Mouse (Mus musculus): Measurements from ENCODE around the gene Zfpm1. TPM values are rescaled to one million over a fixed set of nuclear protein-coding genes. Genes with fewer than 3 reads are reported as not detected.
"Not testable (repeated sequence)": the region's sequence is repeated elsewhere in the genome, so short reads cannot be mapped to it uniquely, and the experiment has no call there.

Gene Zfpm1
- total RNA-seq, 4 experiments from 2014 or later = 18.1 to 23.2 (median 21.3) TPM

DNA sequence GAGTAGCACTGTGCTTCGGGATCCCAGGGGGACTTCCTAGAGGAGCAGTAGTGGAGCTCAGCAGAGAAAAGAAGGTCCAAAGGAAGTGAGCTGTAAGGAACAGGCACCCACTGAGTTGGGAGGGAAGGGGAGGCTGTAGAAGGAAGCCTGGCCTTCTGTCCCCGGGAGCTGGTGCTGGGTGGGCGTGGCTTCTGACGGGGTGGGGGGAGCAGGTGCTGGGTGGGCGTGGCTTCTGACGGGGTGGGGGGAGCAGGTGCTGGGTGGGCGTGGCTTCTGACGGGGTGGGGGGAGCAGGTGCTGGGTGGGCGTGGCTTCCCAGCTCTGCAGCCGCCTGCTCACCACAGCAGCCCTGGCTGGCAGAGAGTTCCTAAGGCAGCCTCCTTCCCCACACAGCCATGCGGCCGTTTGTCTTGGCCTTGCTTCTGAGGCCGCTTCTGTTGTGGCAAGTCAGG lies 42.0 kb downstream of the Zfpm1 start:
- DNase-seq (ENCODE audit: low spot score) = not testable (repeated sequence)

DNA sequence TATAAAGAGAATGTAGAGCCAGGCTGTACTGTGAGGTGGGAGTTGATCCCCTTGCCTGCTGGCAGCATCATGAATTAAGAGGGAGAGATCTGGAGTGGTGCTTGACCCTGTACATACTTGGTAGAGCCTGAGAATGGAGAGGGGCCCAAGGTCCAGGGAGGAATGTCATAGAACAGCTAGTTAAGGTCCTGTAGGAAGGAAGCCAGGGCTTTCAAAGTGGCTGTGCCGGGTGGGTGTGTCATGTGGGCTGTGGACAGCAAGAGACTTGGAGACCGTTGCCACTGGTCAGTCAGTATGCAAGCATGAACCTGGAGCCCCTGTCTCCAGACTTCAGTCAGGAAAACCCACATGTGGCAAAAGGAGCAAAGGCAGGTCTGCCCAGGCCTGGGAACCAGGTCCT lies 43.3 kb downstream of the Zfpm1 start:
- no peak for DNase-seq (ENCODE audit: low spot score)

DNA sequence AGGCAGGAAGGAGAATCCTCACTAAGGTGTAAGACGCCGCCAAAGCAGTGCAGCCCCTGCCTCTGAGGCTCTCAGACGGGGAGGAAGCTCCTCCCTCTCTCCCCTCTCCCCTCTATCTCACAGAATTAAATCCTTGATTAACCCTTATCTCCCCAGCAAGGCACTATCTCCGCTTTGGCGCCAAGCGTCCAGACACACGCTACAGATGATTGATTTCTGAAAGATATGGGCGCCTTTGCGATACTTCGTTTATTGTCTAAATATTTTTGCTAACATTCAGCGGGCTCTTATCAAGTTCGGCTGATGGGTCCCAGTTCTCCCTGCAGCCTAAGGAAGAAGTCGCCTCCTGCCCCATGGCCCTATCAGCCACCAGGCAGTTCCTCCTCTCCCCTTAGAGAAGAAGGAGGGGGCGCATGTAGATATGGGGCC lies 44.2 kb downstream of the Zfpm1 start:
- no peak for DNase-seq (ENCODE audit: low spot score)

GRCm38 (mm10) chr8:122329072-122329471 lies 47.1 kb downstream of the Zfpm1 start:
- no peak for DNase-seq (ENCODE audit: low spot score)

DNA sequence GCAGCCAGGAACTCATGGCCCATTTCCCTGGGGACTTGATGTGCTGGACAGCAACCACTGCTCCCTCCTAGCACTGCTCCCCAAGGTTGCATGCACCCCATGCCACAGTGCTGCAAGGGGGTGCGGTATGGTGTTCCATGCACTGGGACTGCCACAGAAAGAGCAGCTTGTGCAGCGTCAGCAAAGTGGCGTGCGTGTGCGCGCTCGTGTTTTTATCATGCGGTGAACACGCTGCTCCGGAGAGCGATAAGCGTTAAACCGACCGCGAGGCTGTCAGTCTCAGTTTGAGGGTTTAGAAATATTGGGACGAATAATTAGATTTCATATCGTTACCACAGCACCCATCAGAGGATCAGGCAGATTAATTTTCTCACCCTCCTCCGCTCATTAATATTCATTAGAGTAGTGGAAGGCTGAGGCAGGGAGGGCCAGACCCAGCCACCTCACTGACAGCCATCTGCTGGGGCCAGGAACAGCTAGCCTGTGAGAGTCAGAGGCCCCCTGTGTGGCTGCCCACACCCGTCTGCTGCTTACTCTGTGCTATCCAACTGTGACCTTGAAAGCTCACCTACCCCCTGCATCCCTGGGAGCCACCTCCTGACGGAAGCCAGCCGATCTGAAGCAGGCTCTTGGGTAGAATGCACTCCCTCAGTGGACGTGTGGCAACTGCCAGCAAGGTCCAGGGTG lies 47.8 kb downstream of the Zfpm1 start:
- no peak for DNase-seq (ENCODE audit: low spot score)

DNA sequence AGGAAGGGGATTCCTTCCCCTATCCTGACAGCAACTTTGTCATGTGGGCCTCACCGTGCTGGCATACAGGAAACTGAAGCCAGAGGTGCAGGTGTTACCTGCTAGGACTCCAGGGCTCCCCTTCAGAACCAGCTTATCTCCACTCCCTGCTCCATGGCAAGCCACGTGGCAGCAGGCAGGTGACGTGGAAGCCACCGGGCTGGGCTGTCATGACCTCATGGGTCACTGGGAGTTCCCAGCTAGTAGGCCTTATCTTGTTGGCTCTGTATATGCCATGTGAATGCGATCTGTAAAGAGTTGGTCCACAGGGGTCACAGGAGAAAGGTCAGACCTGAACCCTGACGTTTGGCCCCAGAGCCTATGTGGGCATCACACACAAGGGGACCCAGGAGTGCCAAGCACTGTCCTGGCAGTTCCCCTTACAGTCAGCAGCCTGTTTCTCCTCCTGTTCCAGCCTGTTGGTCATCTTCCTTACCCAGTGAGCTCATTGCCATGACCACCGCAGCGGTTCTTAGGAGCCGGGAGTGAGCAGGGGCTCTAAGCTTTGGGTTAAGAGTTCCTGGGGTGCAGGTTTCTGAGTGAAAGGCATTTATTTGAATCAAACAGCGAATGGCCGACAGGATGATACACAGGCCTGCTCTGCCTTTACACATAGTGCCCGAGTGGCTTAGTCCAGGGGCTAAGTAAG lies 48.6 kb downstream of the Zfpm1 start:
- DNase-seq (ENCODE audit: low spot score) = no peak

- DNase-seq (ENCODE audit: low spot score) = peak; percentile 73
Observed at GRCm38 (mm10) chr8:122331134-122331523, 49.2 kb downstream of the Zfpm1 start.

DNA sequence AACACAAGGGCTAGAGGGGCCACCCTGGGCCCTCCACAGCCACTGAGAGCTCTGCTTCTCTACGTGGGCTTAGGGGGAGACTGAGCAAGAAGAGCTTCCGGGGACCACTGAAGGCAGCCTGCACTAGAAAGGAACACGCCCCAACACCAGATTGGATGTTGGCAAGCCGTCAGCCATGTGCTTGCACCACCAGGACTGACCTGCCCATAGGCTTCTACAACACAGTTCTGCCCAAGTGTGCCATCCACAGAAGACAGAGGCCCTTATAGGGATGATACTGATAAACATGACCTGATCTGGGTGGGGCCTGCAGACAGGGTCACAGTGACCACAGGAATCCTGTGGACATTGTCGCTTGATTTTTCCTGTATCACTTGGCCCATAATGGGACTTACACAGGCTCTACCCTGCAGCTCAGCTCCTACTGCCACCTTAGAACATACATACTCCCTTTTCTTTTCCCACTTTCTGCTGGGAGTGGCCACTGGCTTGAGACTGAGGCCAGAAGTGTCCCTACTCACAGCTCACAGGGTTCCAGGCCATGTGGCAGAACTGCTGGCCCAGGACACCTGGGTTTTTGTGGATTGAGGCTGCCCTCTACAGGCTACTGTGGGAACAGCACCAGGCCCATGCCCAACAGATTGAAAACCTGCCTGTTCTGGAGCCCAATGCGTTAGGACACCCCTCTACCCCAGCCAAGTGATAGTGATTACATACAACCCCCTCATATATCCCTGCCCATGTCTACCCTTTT lies 51.0 kb downstream of the Zfpm1 start:
- DNase-seq (ENCODE audit: low spot score) = peak; percentile 88

- no peak for DNase-seq (ENCODE audit: low spot score)
Observed at GRCm38 (mm10) chr8:122333531-122333930, 51.6 kb downstream of the Zfpm1 start.

- DNase-seq (ENCODE audit: low spot score) = no peak
Observed at GRCm38 (mm10) chr8:122334791-122335490, 53.0 kb downstream of the Zfpm1 start.

GRCm38 (mm10) chr8:122335638-122336250 lies 53.8 kb downstream of the Zfpm1 start:
- no peak for DNase-seq (ENCODE audit: low spot score)

DNA sequence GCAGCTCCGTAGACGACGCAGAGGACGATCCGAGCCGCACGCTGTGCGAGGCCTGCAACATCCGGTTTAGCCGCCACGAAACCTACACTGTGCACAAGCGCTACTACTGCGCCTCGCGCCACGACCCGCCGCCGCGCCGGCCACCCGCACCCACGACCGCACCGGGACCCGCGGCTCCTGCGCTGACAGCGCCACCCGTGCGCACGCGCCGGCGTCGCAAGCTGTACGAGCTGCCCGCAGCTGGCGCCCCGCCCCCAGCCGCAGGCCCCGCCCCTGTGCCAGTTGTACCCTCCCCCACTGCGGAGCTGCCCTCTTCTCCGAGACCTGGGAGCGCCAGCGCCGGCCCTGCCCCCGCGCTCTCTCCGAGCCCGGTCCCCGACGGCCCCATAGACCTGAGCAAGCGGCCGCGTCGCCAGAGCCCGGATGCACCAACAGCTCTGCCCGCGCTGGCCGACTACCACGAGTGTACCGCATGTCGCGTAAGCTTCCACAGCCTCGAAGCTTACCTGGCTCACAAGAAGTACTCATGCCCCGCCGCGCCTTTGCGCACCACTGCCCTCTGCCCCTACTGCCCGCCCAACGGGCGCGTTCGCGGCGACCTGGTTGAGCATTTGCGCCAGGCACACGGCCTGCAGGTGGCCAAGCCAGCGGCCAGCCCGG lies 54.4 kb downstream of the Zfpm1 start:
- DNase-seq (ENCODE audit: low spot score) = no peak

GRCm38 (mm10) chr8:122338852-122339251 lies 56.9 kb downstream of the Zfpm1 start:
- DNase-seq (ENCODE audit: low spot score) = no peak

GRCm38 (mm10) chr8:122340761-122341160 lies 58.8 kb downstream of the Zfpm1 start:
- DNase-seq (ENCODE audit: low spot score) = no peak

DNA sequence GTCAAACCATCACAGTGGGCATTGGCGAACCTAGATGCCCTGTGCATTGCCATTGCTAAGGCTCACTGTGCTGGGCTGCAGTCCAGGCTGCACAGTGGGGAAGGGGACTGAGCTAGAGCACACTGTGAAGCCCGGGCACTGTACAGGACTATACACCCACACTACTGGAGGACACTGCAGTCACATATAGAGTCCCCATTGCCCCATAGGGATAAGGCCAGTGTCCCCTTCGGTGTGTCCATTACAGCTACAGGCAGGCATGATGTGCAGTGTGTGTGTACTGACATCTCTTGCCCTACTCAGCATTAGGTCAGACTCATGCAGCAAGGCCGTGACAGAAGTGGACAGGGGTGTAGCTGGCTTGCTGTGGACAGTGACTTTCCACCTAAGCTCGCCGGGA lies 59.8 kb downstream of the Zfpm1 start:
- DNase-seq (ENCODE audit: low spot score) = no peak

- no peak for DNase-seq (ENCODE audit: low spot score)
Observed at GRCm38 (mm10) chr8:122342362-122342761, 60.4 kb downstream of the Zfpm1 start.

- DNase-seq (ENCODE audit: low spot score) = peak; percentile 55
Observed at GRCm38 (mm10) chr8:122342806-122343209, 60.9 kb downstream of the Zfpm1 start.

DNA sequence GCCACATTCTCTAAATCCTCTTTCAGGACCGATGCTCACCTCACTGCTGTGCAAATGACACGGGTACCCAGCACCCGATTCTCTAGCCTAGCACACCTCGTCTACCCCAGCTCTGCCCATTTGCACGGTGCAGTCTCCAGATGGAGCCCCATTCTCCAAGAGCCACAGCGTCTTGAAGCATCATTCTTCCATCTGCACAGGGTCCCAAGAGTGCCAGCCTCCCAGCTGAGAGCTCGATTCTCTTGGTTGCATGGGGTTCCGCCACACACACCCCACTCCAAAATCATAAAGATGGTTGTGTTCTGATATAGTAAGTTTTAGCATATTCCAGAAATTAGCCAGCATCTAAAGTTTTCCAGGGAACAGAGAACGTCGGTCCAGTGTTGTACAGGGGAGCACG lies 61.4 kb downstream of the Zfpm1 start:
- DNase-seq (ENCODE audit: low spot score) = no peak

- no peak for DNase-seq (ENCODE audit: low spot score)
Observed at GRCm38 (mm10) chr8:122343758-122344157, 61.8 kb downstream of the Zfpm1 start.

DNA sequence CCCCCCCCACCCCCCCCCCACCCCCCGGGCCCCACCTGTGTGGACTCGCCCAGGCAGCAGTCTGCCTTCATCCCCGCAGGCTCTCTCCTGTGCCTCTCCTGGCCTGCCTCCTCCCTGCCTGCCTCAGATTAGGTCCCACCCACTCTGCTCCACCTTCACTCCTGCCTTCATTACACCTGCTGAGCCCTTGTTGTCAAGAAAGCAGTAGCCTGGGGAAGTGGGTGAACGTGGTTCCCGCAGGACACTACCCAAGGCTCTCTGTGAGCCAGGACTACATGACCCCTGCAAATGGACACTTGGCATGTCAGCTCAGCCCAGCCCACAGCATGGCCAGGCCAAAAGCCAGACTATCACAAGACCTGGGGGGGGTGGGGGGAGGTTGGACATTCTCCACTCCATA lies 62.3 kb downstream of the Zfpm1 start:
- DNase-seq (ENCODE audit: low spot score) = no peak

Measured in heart, adult 8-10 months (tissue).